Mouse (Mus musculus): Measurements from ENCODE around the gene Unc5a.

DNA sequence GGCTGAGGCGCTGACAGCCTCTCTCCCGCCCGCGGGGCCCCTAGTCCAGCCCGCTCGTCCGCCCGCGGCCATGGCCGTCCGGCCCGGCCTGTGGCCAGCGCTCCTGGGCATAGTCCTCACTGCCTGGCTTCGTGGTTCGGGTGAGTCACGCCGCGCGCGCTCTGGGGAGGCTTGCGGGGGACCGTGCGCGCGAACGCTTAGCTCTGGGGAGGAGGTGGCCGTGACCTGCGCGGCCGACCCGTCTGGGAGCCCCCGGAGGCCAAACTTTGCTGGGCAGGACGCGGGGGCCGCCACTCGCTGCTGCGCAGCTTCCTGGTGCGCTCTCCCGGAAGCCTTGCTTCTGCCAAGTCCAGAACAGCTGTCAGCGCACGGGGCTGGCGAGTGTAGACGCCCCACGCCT is 381 bp downstream of the Unc5a start:
- TF ChIP-seq GATA1 (IDR thresholded peaks at IDR 0.05; ENCODE audit: low read length) (no peak), TAL1 (IDR thresholded peaks at IDR 0.05; ENCODE audit: low read length) (no peak)

Measured in erythroblast, embryonic 14.5 days (primary cell).